Mouse (Mus musculus) cerebellum, adult 9-11 months (tissue): ENCODE data around the gene Armt1.

Experiments used
- DNase-seq: peaks from one replicate; pipeline ENCODE4 v3.0.0; 2022

The Armt1 gene

GRCm38 (mm10) chr10:4435416-4435815 lies 3.1 kb downstream of the Armt1 start:
- no peak for DNase-seq

GRCm38 (mm10) chr10:4456409-4456808 lies 24.1 kb downstream of the Armt1 start:
- no peak for DNase-seq

- DNase-seq: no peak
These were observed 27.9 kb downstream of the Armt1 start for GRCm38 (mm10) chr10:4460201-4460600.

- no peak for DNase-seq
These were observed 33.5 kb downstream of the Armt1 start for GRCm38 (mm10) chr10:4465799-4466198.

- no peak for DNase-seq
These were observed 37.1 kb downstream of the Armt1 start for GRCm38 (mm10) chr10:4469406-4469805.

- DNase-seq: no peak
These were observed 41.3 kb downstream of the Armt1 start for GRCm38 (mm10) chr10:4473591-4473993.

- no peak for DNase-seq
These were observed 43.2 kb downstream of the Armt1 start for GRCm38 (mm10) chr10:4475431-4475830.

GRCm38 (mm10) chr10:4476604-4477003 lies 44.3 kb downstream of the Armt1 start:
- DNase-seq: no peak

- no peak for DNase-seq
These were observed 48.7 kb downstream of the Armt1 start for GRCm38 (mm10) chr10:4480929-4481328.

GRCm38 (mm10) chr10:4481695-4482094 lies 49.4 kb downstream of the Armt1 start:
- DNase-seq: no peak

- no peak for DNase-seq
These were observed 50.1 kb downstream of the Armt1 start, which contains the start of gene Ccdc170 for GRCm38 (mm10) chr10:4482355-4482754. Gene Ccdc170 (plus strand): TSS chr10:4482502.

- no peak for DNase-seq
These were observed 51.6 kb downstream of the Armt1 start for GRCm38 (mm10) chr10:4483848-4484247.

- DNase-seq: no peak
These were observed 52.7 kb downstream of the Armt1 start for GRCm38 (mm10) chr10:4484986-4485385.

- DNase-seq: no peak
These were observed 57.6 kb downstream of the Armt1 start for GRCm38 (mm10) chr10:4489865-4490264.

- DNase-seq: no peak
These were observed 59.0 kb downstream of the Armt1 start for GRCm38 (mm10) chr10:4491281-4491680.

GRCm38 (mm10) chr10:4492045-4492444 lies 59.8 kb downstream of the Armt1 start:
- no peak for DNase-seq

GRCm38 (mm10) chr10:4492909-4493308 lies 60.6 kb downstream of the Armt1 start:
- DNase-seq: no peak

GRCm38 (mm10) chr10:4503251-4503650 lies 71.0 kb downstream of the Armt1 start:
- DNase-seq: no peak
